Mouse (Mus musculus) liver, postnatal 0 days (tissue): ENCODE results near the gene Mrvi1.

ENCODE experiments used
- CTCF ChIP-seq: sonication (generic); IDR thresholded peaks from 2 replicates; pipeline ENCODE4 v1.5.1; 2016; ENCODE audit warnings: antibody characterized with exemption, low read depth
- EP300 ChIP-seq: IDR thresholded peaks from 2 replicates; pipeline ENCODE4 v1.6.1; 2016; ENCODE audit warnings: antibody characterized with exemption, low read depth, mild to moderate bottlenecking

- no peak for TF ChIP-seq EP300
- no peak for TF ChIP-seq CTCF
Measured at GRCm38 (mm10) chr7:110944321-110944720, 37.9 kb downstream of the Mrvi1 start.
